Mouse (Mus musculus) duodenum, adult 2 months (tissue): ENCODE results near the gene Sidt2. TPM values are rescaled to one million over a fixed set of nuclear protein-coding genes. Genes with fewer than 3 reads are reported as not detected.

Experiments used
- polyA plus RNA-seq: library from polyadenylated mRNA; depleted of rRNA; stranded (reverse); fragments of >200 nt; gene quantifications from 2 replicates; pipeline ENCODE4 v1.2.3, GENCODE M21; 2012; ENCODE audit warnings: low replicate concordance; rRNA removed

The Sidt2 gene
- 399 and 719 TPM in 2 replicates for polyA plus RNA-seq

DNA sequence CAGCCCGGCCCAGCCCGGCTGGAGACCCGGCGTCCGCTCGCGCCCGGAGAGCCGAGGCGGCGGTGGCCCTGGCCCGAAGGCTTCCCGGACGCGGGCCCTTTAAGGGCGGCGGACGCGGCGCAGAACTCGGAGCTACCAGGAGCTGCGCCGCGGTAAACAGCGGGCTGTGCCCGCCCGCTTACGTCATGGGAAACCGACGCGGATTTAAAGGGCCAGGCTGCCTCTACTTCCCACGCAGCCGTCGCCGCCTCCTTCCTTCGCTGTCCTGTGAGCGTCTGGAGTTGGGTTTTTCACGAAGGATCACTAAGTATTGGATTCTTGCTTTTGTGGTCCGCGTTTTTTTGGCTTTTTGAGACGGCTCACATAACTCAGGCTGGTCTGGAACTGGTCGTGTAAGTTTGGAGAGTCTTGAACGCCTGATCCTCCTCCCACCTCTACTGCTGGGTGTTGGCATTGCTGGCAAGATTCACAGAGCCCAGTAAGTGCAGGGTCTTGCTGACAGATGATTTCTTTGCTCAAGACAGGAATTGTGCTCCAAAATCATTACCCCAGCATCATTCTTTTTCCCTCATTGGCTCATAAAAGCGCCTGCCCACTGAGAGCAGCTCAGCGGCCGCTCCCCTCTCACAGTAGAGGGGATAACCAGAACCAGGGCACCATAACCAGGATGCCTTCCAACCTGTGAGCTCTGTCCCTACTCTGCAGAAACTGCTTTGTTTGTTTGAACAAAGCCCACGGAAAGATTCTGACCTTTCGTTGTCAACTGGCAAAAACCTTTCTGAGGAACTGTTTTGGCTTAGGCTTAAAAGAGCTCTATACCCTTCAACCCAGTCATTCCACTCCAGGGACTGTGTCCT is at the start of gene Sidt2:
TSS of gene Sidt2 (minus strand) at position 152 of the 857 bp plus-strand sequence.

DNA sequence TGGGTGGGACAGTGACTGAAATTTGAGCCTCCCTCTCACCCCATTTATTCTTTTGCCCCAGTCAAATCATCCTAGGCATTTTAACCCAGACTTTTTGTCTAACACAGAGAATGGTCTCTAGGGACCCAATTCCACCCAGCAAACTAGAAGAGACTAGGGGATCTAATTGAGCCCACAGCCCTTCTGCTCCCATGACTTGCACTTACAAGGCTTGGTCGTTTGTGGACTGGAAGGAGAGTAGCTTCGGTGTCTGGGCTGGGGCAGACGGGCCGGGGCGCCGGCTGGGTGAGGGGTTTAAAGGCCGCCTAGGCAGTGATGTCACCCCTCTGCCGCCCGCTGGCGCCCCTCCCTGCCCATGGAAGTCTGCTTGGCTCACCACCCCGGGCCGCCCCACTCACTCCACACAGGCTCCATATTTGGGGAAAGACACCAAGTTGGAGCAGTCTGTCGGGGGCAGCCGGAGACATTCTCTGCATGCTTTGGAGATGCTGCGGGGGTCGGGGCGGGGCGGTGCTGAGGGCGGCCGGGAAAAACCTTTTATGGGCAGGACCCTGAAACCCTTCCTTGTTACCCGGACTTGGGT is 19.3 kb downstream of the Sidt2 start, which contains the start of gene Tagln:
TSS of gene Tagln (minus strand) at position 431 of the 583 bp plus-strand sequence.

DNA sequence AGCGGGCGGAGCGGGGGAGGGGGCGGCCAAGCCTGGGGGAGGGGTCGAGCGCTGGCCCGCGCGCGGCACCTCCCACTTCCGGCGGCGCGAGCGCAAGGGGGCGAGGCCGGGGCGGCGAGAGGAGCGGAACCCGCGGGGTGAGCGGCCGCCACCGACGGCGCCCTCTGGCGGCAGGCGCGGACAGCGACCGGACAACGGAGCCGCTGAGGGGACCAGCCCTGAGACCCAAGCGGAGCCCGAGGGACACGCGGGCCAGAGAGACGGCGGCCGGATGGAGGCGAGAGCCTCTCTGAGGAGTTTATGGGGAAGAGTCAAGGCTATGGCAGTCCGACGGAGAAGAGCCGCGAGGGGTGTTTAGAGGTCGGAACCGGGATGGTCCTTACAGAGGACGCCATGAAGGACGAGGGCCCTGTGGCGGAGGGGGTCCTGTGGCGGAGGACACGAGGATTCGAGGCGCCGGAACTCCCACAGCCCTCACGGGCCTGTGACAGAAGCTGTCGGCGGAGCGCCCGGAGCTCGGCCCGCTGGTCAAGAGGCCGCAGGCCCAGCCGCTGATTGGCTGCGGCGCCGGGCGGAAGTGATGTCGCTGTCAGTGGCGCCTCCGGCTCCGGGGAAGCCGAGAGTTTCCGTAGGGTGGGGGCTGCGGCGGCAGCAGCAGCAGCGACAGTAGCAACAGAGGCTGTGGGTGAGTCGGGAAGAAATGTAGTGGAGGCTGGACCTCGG is 48.5 kb downstream of the Sidt2 start, which contains the start of the genes Pcsk7 and Rnf214:
TSS of gene Pcsk7 (plus strand) at position 143 of the 723 bp plus-strand sequence.
TSS of gene Rnf214 (minus strand) at position 557 of the 723 bp plus-strand sequence.

Other genes starting within 250 kb of the Sidt2 start
- 7.9 and 16.0 TPM in 2 replicates for gene Cep164, start 126.6 kb downstream of the Sidt2 start, polyA plus RNA-seq
- gene Bace1, start 116.7 kb downstream of the Sidt2 start, polyA plus RNA-seq, result 2.7 and 8.6 TPM in 2 replicates
- gene Pcsk7, start 48.8 kb downstream of the Sidt2 start, polyA plus RNA-seq, result 24.1 and 27.1 TPM in 2 replicates
- gene Rnf214, start 48.3 kb downstream of the Sidt2 start, polyA plus RNA-seq, result 5.5 and 7.7 TPM in 2 replicates
- gene Tagln, start 19.2 kb downstream of the Sidt2 start, polyA plus RNA-seq, result 377 and 413 TPM in 2 replicates
- gene Pafah1b2, start 57.4 kb upstream of the Sidt2 start, polyA plus RNA-seq, result 11.5 and 19.1 TPM in 2 replicates
- 10.6 and 12.4 TPM in 2 replicates for gene Sik3, start 57.6 kb upstream of the Sidt2 start, polyA plus RNA-seq